8 mouse cellular contexts compared by ENCODE assay signal in the genomic region with DNA sequence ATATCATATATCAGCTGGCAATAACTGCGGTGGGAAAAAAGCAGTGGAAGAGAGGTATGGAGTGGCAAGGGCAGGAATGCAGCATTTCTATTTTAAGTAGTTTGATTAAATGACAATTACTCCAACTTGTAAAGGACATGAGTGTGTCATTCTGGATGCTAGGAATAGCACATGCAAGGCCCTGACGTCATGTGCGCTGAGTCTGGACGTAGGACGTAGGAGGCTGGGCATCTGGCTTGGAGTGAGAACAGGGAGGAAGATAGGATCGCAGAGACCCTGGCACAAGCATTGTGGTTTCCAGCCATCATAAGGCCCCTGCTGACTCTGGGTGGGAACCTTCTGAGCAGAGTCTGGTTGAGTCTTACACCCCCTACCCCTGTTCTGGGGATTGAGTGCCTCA.
DNase-seq lines count a peak whose midpoint lies in the region; ATAC-seq lines count a peak whose summit lies in the region.
"Had no signal": no experiment of that assay in that cellular context is flagged by ENCODE, and none has a peak within 500 bp of the region (broad histone marks: within the 10 kb centered on the region; RNA-seq: fewer than 3 reads in every experiment).

No protein-coding gene starts in this region.

- H3K4me3 ChIP-seq in hindbrain, embryonic 15.5 days: no peak overlapping the region
- H3K4me3 ChIP-seq in hindbrain, embryonic 10.5 days: no peak overlapping the region
- H3K4me3 ChIP-seq in heart, embryonic 14.5 days (ENCODE audit: control insufficient read depth in 1 of 2, insufficient read depth in 1 of 2, low read depth in 1 of 2, low read length in 2 of 2): no peak overlapping the region
- H3K4me3 ChIP-seq in midbrain, embryonic 14.5 days (replicated peaks; ENCODE audit: low read depth, low read length): no peak overlapping the region

- WGBS in hindbrain, embryonic 15.5 days: 53% methylated on average over 6 of the region's 6 CpGs
- 83% methylated on average over 6 of the region's 6 CpGs for WGBS in hindbrain, embryonic 10.5 days
- 31% methylated on average over 6 of the region's 6 CpGs for WGBS in heart, embryonic 14.5 days
- 65% methylated on average over 6 of the region's 6 CpGs for WGBS in midbrain, embryonic 14.5 days

- no peaks in the 10 kb centered on the region for H3K27me3 ChIP-seq in hindbrain, embryonic 15.5 days
- H3K27me3 ChIP-seq in hindbrain, embryonic 10.5 days (ENCODE audit: insufficient read depth, poor library complexity, severe bottlenecking): no peaks in the 10 kb centered on the region
- H3K27me3 ChIP-seq in heart, embryonic 14.5 days (ENCODE audit: control insufficient read depth, insufficient read depth, low read length): no peaks in the 10 kb centered on the region
- H3K27me3 ChIP-seq in midbrain, embryonic 14.5 days (ENCODE audit: control insufficient read depth, insufficient read depth, low read length): no peaks in the 10 kb centered on the region

- no peak overlapping the region for H3K4me2 ChIP-seq in hindbrain, embryonic 15.5 days
- H3K4me2 ChIP-seq in heart, embryonic 14.5 days (ENCODE audit: low read length): peak overlapping the region; percentile 14
- no peak overlapping the region for H3K4me2 ChIP-seq in midbrain, embryonic 14.5 days (ENCODE audit: low read length)

- ATAC-seq in hindbrain, embryonic 15.5 days (ENCODE audit: low FRiP score, low read depth): peak; percentile 47; the same call in 1 of the 2 replicates
- ATAC-seq in heart, embryonic 14.5 days (ENCODE audit: insufficient number of reproducible peaks, insufficient read depth, low FRiP score, low read depth): peak; percentile 47; the same call in 1 of the 2 replicates
- ATAC-seq in midbrain, embryonic 14.5 days (ENCODE audit: low FRiP score, low TSS enrichment): no peak
- ATAC-seq in erythroid progenitor cell, adult 5-6 weeks (replicated peaks; ENCODE audit: low FRiP score, poor library complexity, severe bottlenecking): no peak

- DNase-seq in hindbrain, embryonic 10.5 days (ENCODE audit: low spot score): no peak
- peak; percentile 81 for DNase-seq in brain, adult 2 months (ENCODE audit: low read depth, low spot score)
- DNase-seq in midbrain, embryonic 14.5 days: no peak
- no peak for DNase-seq in cerebellum, adult 9-10 months
- DNase-seq: embryo, embryonic 11 days had no signal

- H3K27ac ChIP-seq in hindbrain, embryonic 15.5 days (replicated peaks): 0 out of 2 replicates have a peak overlapping the region, but pooled peaks have one; percentile 26
- no peak overlapping the region for H3K27ac ChIP-seq in hindbrain, embryonic 10.5 days
- H3K27ac ChIP-seq in heart, embryonic 14.5 days (replicated peaks in 1 of 2; ENCODE audit: control insufficient read depth in 1 of 2, insufficient read depth in 1 of 2, low read depth in 2 of 2, low read length in 2 of 2): peak overlapping the region; percentile 76 to 85
- H3K27ac ChIP-seq in midbrain, embryonic 14.5 days (replicated peaks; ENCODE audit: low read depth, low read length): 0 out of 2 replicates have a peak overlapping the region, but pooled peaks have one; percentile 26

- no peaks in the 10 kb centered on the region for H3K36me3 ChIP-seq in hindbrain, embryonic 15.5 days
- no peaks in the 10 kb centered on the region for H3K36me3 ChIP-seq in hindbrain, embryonic 10.5 days
- H3K36me3 ChIP-seq in heart, embryonic 14.5 days (ENCODE audit: control insufficient read depth, insufficient read depth, low read length): no peaks in the 10 kb centered on the region
- no peaks in the 10 kb centered on the region for H3K36me3 ChIP-seq in midbrain, embryonic 14.5 days (ENCODE audit: control insufficient read depth, insufficient read depth, low read length)

- peaks cover 53% of the 10 kb centered on the region for H3K4me1 ChIP-seq in hindbrain, embryonic 15.5 days (replicated peaks)
- peaks cover 72% of the 10 kb centered on the region for H3K4me1 ChIP-seq in hindbrain, embryonic 10.5 days (replicated peaks)
- peaks cover 18 to 72% of the 10 kb centered on the region in 2 experiments for H3K4me1 ChIP-seq in heart, embryonic 14.5 days (ENCODE audit: control insufficient read depth in 2 of 2, insufficient read depth in 2 of 2, low read length in 2 of 2)
- H3K4me1 ChIP-seq in midbrain, embryonic 14.5 days (ENCODE audit: control insufficient read depth, insufficient read depth, low read length): peaks cover 52% of the 10 kb centered on the region

- no peak overlapping the region for H3K9ac ChIP-seq in hindbrain, embryonic 15.5 days
- 0 out of 2 replicates have a peak overlapping the region, but pooled peaks have one; percentile 1 for H3K9ac ChIP-seq in heart, embryonic 14.5 days (ENCODE audit: low read length)
- no peak overlapping the region for H3K9ac ChIP-seq in midbrain, embryonic 14.5 days (replicated peaks; ENCODE audit: low read length)

- H3K9me3 ChIP-seq in hindbrain, embryonic 15.5 days: no peaks in the 10 kb centered on the region
- H3K9me3 ChIP-seq in hindbrain, embryonic 10.5 days: no peaks in the 10 kb centered on the region
- no peaks in the 10 kb centered on the region for H3K9me3 ChIP-seq in heart, embryonic 14.5 days (ENCODE audit: control insufficient read depth, low read length)
- H3K9me3 ChIP-seq in midbrain, embryonic 14.5 days (ENCODE audit: control insufficient read depth, low read length): no peaks in the 10 kb centered on the region

Comparison
In these comparisons a context has a peak if more than half of its experiments do, and no peak if none do; other contexts are left out.
1. ATAC-seq: peak in hindbrain, embryonic 15.5 days (single experiment) and heart, embryonic 14.5 days (single experiment); none in midbrain, embryonic 14.5 days (single experiment) and erythroid progenitor cell, adult 5-6 weeks (single experiment).